Mouse (Mus musculus) kidney, postnatal 14 days (tissue): Measurements from ENCODE around the gene Fancl.
"Not testable (repeated sequence)": the region's sequence is repeated elsewhere in the genome, so short reads cannot be mapped to it uniquely, and the experiment has no call there.

Experiments used
- DNase-seq: peaks from one replicate; pipeline ENCODE4 v3.0.0; 2022; ENCODE audit warnings: mixed read lengths

The Fancl gene

GRCm38 (mm10) chr11:26385971-26386370 lies at the start of gene Fancl:
Gene Fancl, plus strand, starts transcription at chr11:26386135.
- no peak for DNase-seq

- no peak for DNase-seq
These were observed 49.1 kb upstream of the Fancl start for GRCm38 (mm10) chr11:26336848-26337247.

- DNase-seq, result not testable (repeated sequence)
These were observed 15.8 kb upstream of the Fancl start for GRCm38 (mm10) chr11:26370176-26370575.

GRCm38 (mm10) chr11:26371980-26372379 lies 14.0 kb upstream of the Fancl start:
- not testable (repeated sequence) for DNase-seq

GRCm38 (mm10) chr11:26374132-26374531 lies 11.8 kb upstream of the Fancl start:
- no peak for DNase-seq

- DNase-seq, result no peak
These were observed 7.9 kb upstream of the Fancl start for GRCm38 (mm10) chr11:26378074-26378473.

GRCm38 (mm10) chr11:26381499-26381898 lies 4.4 kb upstream of the Fancl start:
- no peak for DNase-seq

- no peak for DNase-seq
These were observed 743 bp downstream of the Fancl start for GRCm38 (mm10) chr11:26386678-26387077.

GRCm38 (mm10) chr11:26387087-26387611 lies 1.2 kb downstream of the Fancl start:
- DNase-seq, result peak; percentile 95

GRCm38 (mm10) chr11:26395561-26395960 lies 9.6 kb downstream of the Fancl start:
- DNase-seq, result no peak

- DNase-seq, result no peak
These were observed 27.0 kb downstream of the Fancl start for GRCm38 (mm10) chr11:26412972-26413371.

- no peak for DNase-seq
These were observed 35.5 kb downstream of the Fancl start for GRCm38 (mm10) chr11:26421472-26421871.

GRCm38 (mm10) chr11:26434229-26434628 lies 48.3 kb downstream of the Fancl start:
- DNase-seq, result no peak

GRCm38 (mm10) chr11:26437818-26438217 lies 51.9 kb downstream of the Fancl start:
- DNase-seq, result no peak

GRCm38 (mm10) chr11:26441121-26441520 lies 55.2 kb downstream of the Fancl start:
- no peak for DNase-seq

- DNase-seq, result no peak
These were observed 58.4 kb downstream of the Fancl start for GRCm38 (mm10) chr11:26444374-26444773.

GRCm38 (mm10) chr11:26449789-26450188 lies 63.9 kb downstream of the Fancl start:
- DNase-seq, result no peak

GRCm38 (mm10) chr11:26450636-26451035 lies 64.7 kb downstream of the Fancl start:
- no peak for DNase-seq

GRCm38 (mm10) chr11:26451228-26451627 lies 65.3 kb downstream of the Fancl start:
- DNase-seq, result no peak

GRCm38 (mm10) chr11:26452693-26453092 lies 66.8 kb downstream of the Fancl start:
- no peak for DNase-seq

- DNase-seq, result no peak
These were observed 68.1 kb downstream of the Fancl start for GRCm38 (mm10) chr11:26454081-26454480.

- DNase-seq, result no peak
These were observed 91.3 kb downstream of the Fancl start for GRCm38 (mm10) chr11:26477037-26477739.

- no peak for DNase-seq
These were observed 95.8 kb downstream of the Fancl start for GRCm38 (mm10) chr11:26481691-26482242.

GRCm38 (mm10) chr11:26489761-26490466 lies 104.0 kb downstream of the Fancl start:
- peak; percentile 81 for DNase-seq
